Mouse (Mus musculus) lung, postnatal 0 days (tissue): ENCODE results near the gene Bglap.

Experiments used
- CTCF ChIP-seq: IDR thresholded peaks from 2 replicates; pipeline ENCODE4 v1.5.1; 2016; ENCODE audit warnings: antibody characterized with exemption, mild to moderate bottlenecking
- EP300 ChIP-seq: IDR thresholded peaks from 2 replicates; pipeline ENCODE4 v1.6.1; 2016; ENCODE audit warnings: antibody characterized with exemption, mild to moderate bottlenecking, control low read depth

DNA sequence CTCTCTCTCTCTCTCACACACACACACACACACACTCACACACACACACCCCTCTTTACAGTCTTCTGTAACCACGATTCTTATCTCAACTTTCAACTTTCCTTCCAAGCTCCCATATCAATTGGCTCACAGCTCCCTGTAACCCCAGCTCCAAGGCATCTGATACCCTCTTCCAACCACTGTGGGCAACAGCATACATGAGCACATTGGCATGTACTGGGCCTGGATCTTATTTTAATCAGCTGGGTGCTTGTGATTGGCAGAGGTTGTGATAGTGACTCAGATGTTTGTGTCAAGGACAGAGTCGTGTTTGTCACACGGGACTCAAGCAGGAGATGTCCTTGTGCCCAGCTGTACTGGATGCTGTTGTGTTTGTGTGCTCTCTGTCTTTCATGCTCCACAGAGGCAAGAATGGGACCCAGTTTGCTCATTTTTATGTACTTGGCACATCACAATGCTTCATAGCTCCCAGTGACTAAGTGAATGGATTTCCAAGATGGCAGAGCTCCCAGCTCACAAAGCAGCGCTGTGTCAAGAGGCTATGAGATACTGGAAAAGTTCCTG, 43.2 kb upstream of the Bglap start:
- TF ChIP-seq CTCF: no peak
- TF ChIP-seq EP300: no peak
